Mouse (Mus musculus): ENCODE measurements around the gene Usp11.
"Not testable (repeated sequence)": the region's sequence is repeated elsewhere in the genome, so short reads cannot be mapped to it uniquely, and the experiment has no call there.

The Usp11 gene

DNA sequence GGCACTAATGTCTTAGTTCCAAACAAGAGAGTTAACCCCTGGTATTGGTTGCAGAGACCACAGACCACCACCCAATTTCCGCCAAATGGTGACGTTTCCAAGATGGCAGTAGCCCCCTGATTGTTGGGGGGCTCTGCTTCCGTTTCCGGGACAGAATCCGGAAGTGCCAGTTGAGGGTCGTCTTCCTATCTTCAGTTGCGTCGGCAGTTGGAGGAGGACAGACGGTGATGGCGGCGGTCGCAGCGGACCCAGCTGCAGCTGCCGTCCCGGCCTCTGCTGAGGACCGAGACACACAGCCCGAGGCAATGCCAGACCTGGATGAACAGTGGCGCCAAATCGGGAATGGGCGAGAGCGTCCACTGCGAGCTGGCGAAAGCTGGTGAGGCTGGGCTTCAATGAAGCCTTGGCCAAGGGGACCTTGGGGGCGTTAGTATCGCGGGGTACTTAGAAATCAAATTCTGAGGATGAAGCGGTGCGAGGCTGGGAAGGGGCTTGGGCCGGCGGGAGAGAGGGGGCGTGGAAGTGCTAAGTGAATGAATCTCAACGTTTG, at the start of gene Usp11:
Gene Usp11, plus strand, starts transcription at position 166 of the 550 bp plus-strand sequence.
- peak; percentile 32 to 37 for DNase-seq (ENCODE audit: low spot score in 2 of 2)

DNA sequence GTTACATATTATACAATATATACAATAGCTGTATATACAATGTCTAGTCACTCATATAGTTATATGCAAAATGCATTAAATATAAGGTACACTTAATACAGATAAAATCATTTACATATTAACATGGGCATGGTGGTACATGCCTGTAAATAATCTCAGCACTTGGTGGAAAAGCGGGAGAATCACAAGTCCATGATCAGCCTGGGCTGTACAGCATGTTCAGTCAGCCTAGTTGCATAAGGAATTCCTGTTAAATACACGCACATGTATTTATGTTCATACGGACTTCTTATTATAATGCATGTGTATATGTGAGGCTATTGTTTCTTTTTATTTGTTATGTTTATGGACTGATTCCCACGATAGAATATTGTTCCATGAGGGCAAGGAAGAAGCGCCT, 46.1 kb upstream of the Usp11 start:
- no peak for DNase-seq (ENCODE audit: low spot score in 2 of 2)

DNA sequence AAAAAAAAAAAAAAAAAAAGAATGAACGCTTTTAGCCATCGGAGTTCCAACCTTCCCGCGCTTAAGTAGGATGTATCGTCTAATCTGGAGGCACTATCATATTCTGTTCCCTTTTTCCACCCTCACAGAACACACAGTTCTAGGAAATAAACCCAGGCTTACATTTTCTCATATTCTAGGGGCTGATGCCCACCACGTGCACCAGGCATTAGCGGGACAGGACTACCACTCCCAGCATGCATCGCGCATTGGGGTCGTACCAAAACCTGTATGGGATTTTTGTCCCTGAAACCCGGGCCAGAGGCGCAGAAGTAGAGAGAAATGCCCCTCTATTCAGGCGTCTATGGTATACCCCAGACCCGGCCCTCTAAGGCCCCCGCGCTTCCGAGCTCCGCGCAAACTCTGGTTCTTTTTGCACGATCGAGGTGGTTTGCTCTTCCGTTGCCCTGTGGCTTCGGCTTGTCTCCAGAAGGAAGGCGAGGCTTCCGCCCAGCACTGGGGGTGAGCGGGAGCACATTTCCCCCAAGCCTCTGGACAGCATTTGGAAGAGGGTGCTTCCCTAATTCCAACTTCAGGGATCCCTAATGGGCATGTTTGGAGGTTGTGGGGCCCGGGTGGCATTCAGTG, 45.6 kb upstream of the Usp11 start, which contains the start of gene Uba1:
Gene Uba1, plus strand, starts transcription at position 301 of the 627 bp plus-strand sequence.
- DNase-seq (ENCODE audit: low spot score in 2 of 2): peak; percentile 69 to 72

GRCm38 (mm10) chrX:20658891-20659406, 44.8 kb upstream of the Usp11 start:
- DNase-seq (ENCODE audit: low spot score in 2 of 2): no peak

DNA sequence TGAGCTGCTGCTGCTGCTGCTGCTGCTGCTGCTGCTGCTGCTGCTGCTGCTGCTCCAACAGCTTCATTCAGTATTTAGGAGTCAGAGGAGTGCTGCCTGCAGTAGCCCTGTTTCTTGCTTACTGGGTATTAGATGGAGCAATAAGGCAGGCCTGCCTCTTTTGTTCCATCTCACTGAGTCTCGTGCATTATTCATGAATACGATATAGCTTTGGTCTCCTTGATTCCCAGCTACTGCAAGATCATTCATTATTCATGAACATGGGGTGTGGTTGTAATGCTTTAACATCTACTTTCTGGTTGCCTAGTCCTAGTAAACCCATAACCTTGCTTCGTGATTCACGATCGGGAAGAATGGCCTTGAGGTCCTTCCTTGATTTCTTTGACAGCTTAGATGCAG, 41.4 kb upstream of the Usp11 start:
- DNase-seq (ENCODE audit: low spot score in 2 of 2): no peak

GRCm38 (mm10) chrX:20662716-20663443, 40.8 kb upstream of the Usp11 start:
- peak; percentile 73 to 77 for DNase-seq (ENCODE audit: low spot score in 2 of 2)

- no peak for DNase-seq (ENCODE audit: low spot score in 2 of 2)
Measured at GRCm38 (mm10) chrX:20663444-20663790, 40.3 kb upstream of the Usp11 start.

DNA sequence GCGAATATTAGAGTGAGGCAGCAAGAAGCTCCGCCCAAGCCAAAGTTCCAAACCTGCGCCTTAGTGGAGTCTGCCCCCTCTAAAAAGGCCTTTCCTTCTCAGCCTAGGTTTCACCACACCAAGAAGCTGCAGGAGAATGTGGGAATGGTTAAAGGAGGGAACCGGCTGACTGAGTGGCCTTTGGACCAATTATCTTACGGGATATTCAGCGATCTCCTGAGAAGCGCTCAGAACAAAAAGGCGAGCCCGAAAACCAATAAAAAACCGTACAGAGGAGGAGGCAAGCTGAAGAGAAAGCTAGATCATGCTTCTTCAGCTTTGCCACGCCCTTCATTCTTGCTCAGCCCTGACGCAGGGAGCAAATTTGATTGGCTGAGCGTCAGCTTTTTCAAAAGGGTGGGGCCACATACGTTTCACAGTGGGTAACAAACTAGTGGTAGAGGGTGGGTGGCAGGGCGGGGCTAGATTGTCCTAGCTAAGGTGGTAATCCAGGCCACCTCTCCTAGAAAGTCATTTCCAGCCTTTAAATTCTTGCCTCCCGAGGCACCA, 16.1 kb upstream of the Usp11 start, which contains the start of gene Cdk16:
Gene Cdk16, plus strand, starts transcription at position 436 of the 549 bp plus-strand sequence.
- DNase-seq (ENCODE audit: low spot score in 2 of 2): peak; percentile 72 to 86

- DNase-seq (ENCODE audit: low spot score in 2 of 2): peak; percentile 72 to 84
Measured at GRCm38 (mm10) chrX:20688068-20688547, 15.6 kb upstream of the Usp11 start.

GRCm38 (mm10) chrX:20688615-20689014, 15.1 kb upstream of the Usp11 start:
- peak; percentile 13 to 37 for DNase-seq (ENCODE audit: low spot score in 2 of 2)

DNA sequence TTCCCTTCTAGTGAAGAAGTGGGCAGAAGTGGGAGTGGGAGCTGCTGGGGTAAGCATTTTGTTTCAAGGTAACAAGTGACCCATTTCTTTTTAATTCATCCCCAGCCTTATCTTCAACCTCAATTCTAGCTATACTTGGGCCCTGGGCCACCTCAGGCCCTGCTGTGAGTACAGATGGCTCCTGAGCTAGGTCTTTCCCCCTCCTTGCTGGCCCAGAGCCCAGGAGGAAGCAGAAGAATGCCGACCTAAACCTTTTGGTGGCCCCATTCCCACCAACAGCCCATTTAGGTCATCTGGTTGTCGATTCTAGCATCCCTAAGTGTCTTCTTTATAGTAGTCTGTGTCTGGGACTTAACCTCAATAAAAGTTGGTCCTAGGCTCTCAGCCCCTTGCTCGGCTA, 12.1 kb upstream of the Usp11 start:
- no peak for DNase-seq (ENCODE audit: low spot score in 2 of 2)

DNA sequence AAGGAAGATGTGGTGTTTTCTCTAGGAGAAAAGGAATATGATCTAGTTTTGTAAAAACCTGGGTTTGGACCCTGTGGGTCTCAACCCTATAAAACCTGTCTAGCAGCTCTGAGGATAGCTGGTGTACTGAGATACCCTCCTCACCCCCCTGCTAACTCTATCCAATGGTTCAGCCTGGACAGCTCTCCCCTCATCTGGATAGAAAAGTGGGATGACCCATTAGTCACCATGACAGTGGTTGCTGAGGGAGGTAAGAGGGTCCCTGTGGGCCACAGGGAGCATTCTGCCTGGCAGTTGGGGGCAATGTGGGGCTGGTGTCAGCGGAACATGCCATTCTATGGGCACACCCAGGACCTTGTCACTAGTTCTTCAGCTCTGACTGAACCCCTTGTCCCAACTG, 11.1 kb upstream of the Usp11 start:
- no peak for DNase-seq (ENCODE audit: low spot score in 2 of 2)

- no peak for DNase-seq (ENCODE audit: low spot score in 2 of 2)
Measured at GRCm38 (mm10) chrX:20695842-20696241, 7.9 kb upstream of the Usp11 start.

- DNase-seq (ENCODE audit: low spot score in 2 of 2): peak; percentile 68 to 81
Measured at GRCm38 (mm10) chrX:20704295-20705082, 783 bp downstream of the Usp11 start.

- no peak for DNase-seq (ENCODE audit: low spot score in 2 of 2)
Measured at GRCm38 (mm10) chrX:20705083-20705402, 1.3 kb downstream of the Usp11 start.

DNA sequence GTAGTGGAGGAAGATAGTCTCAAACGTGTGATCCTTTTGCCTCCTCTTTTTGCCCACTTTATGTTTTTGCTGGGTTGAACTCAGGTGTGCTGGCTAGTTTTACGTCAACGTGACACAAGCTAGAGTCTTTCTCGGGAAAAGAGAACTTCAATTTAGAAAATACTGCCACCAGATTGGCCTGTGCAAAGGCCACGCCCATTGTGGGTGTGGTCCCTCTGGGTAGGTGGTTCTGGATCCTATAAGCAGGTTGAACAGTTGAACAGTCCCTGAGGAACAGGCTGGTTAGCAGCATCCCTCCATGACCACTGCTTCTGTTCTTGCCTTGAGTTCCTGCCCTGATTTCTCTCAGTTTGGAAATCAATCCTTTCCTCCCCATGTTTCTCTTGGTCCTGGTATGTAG, 25.0 kb downstream of the Usp11 start:
- DNase-seq (ENCODE audit: low spot score in 2 of 2): no peak

- not testable (repeated sequence) for DNase-seq (ENCODE audit: low spot score in 2 of 2)
Measured at GRCm38 (mm10) chrX:20730048-20730447, 26.3 kb downstream of the Usp11 start.

- no peak for DNase-seq (ENCODE audit: low spot score in 2 of 2)
Measured at GRCm38 (mm10) chrX:20736479-20736878, 32.8 kb downstream of the Usp11 start.

DNA sequence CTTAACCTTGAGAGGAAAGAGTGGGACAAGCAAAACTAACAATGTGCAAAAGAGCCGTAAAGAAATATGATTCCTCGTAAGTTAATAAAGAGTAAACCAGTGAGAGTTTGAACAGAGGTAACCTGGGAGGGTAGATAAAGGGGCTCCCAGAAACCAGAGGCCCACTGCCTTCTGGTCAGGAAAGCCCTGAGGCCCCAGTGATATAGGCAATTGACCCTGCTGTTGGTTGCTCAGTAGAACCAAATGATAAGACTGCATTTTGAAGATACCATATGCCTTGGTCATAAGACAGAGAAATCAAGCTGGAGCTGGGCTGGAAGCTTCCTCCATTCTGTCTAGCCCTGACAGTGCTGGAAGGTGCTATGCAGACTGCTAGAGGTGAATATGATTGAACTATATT, 45.1 kb downstream of the Usp11 start:
- DNase-seq (ENCODE audit: low spot score in 2 of 2): no peak

- DNase-seq (ENCODE audit: low spot score in 2 of 2): no peak
Measured at GRCm38 (mm10) chrX:20761201-20761600, 57.5 kb downstream of the Usp11 start.

All from frontal cortex, postnatal 14 days (tissue).